Mouse (Mus musculus) forebrain, embryonic 11.5 days (tissue): ENCODE data around the gene Sart3. TPM values are rescaled to one million over a fixed set of nuclear protein-coding genes. Genes with fewer than 3 reads are reported as not detected.

Experiments used
- polyA plus RNA-seq: library from polyadenylated mRNA; unstranded; fragments of >200 nt; fragmentation: Nextera tagmentation; extraction: Ambion mirVana; gene quantifications from 2 replicates; pipeline ENCODE4 v1.2.1, GENCODE M21; 2014

The Sart3 gene
- polyA plus RNA-seq, 1 experiment from 2014 or later, result 77.5 TPM

Other genes starting within 250 kb of the Sart3 start
- 0.89 and 1.1 TPM in 2 replicates for gene Cmklr1, start 122.1 kb downstream of the Sart3 start, polyA plus RNA-seq
- gene 1700069L16Rik, start 47.7 kb downstream of the Sart3 start, polyA plus RNA-seq, result not detected in 2 replicates
- 3.4 and 4.6 TPM in 2 replicates for gene Ficd, start 36.7 kb downstream of the Sart3 start, polyA plus RNA-seq
- 99.4 and 105 TPM in 2 replicates for gene Iscu, start 238 bp upstream of the Sart3 start, polyA plus RNA-seq
- 11.6 and 14.5 TPM in 2 replicates for gene Tmem119, start 28.0 kb upstream of the Sart3 start, polyA plus RNA-seq
- gene Selplg, start 60.1 kb upstream of the Sart3 start, polyA plus RNA-seq, result 0.67 and 1.4 TPM in 2 replicates
- gene Coro1c, start 136.2 kb upstream of the Sart3 start, polyA plus RNA-seq, result 231 and 246 TPM in 2 replicates
- gene Ssh1, start 221.4 kb upstream of the Sart3 start, polyA plus RNA-seq, result 25.7 and 28.7 TPM in 2 replicates
- not detected in 2 replicates for gene Dao, start 231.2 kb upstream of the Sart3 start, polyA plus RNA-seq